Mouse (Mus musculus): ENCODE data around the gene Gtpbp4.
"Not testable (repeated sequence)": the region's sequence is repeated elsewhere in the genome, so short reads cannot be mapped to it uniquely, and the experiment has no call there.

The Gtpbp4 gene

DNA sequence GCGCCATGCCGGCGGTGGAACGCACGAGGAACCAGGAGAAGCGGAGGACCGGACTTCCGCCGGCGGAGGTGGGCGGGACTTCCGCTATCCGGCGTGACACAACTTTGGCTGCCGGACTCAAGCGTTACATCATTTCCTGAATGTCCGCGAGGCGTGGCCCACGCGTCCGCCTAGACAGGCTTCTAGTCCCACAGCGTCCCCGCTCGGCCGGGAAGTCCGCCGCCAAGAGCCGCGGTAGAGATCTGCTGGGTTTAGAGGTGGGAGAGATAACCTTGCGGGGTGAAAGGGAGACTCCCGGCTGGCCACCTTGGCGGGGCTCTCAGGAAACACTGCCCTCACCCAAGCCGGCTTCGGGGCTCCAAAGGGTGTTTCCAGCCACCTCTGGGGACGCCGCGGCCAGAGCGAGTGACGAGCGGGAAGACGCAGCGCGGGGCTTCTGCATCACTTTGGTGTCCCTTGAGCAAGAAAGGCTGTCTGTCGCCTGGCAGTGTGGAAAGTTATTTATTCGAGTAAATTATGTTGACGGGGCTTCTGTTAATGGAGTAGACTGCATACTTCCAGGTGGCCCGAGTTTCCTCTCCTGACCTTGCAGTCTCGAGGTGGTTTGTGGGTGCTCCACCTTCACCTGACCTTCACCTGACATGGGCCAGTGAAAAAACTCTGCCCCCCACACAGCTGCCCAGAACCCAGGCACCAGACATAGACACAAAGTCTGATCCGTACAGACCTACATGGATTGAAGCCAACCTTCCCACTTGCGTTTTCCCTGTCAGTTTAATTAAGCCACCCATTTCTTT is at the start of gene Gtpbp4:
Gtpbp4 (minus strand) TSS at position 94 of the 797 bp plus-strand sequence.
- peak; percentile 91 to 94 for DNase-seq (ENCODE audit: low spot score in 2 of 2)

DNA sequence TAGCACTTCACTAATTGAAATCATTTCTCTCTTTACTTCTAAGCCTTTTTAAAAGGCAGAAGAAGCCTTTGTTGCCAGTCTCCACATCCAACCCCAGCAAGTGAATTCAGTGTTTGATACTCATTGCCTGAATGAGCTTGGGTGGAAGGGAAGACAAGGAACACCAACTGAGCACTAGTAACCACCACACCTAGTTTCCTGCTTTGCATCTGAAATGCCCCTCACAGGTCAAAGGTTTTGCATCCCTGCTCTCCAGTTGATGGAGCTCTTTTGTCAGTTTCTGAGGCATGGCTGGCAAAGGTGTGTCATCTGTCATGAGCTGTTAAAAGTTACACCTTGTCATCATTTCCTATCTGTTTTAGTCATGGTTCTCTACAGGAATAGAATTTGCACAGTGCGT is 48.8 kb upstream of the Gtpbp4 start:
- no peak for DNase-seq (ENCODE audit: low spot score in 2 of 2)

DNA sequence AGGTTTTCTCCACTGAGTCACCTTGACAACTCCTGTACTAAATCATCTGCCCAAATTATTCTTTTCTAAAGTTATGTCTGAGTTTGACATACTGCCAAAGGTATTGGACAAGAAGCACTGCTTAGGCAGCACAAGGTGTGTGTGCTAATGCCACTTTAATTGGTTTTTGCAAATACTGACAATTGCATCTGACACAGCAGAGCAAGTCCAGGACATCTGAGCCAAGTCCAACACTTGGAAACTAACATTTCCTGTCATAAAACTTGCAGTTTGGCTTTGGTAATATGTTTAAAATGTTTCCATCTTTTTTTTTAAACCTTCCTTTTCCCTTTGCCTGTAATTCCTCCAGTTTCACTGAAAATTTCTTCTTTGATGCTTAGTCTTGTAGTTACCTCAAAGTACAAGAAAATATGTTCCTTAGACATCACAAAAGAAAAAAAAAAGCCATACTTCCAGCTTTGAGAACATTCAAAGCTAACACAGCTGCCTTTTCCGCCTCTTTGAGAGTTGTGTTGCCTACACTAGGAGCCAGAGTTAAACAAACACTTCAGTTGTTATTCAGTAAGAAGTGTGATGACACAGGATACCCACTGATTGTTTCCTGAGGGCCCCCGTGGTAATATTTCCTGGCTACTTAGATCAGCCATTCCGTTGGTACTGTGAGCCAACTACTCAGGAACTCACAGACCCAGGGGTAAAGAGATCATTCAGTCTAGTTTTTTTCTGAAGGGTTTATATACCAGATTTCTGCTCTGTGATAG is 47.6 kb upstream of the Gtpbp4 start:
- DNase-seq (ENCODE audit: low spot score in 2 of 2): no peak

DNA sequence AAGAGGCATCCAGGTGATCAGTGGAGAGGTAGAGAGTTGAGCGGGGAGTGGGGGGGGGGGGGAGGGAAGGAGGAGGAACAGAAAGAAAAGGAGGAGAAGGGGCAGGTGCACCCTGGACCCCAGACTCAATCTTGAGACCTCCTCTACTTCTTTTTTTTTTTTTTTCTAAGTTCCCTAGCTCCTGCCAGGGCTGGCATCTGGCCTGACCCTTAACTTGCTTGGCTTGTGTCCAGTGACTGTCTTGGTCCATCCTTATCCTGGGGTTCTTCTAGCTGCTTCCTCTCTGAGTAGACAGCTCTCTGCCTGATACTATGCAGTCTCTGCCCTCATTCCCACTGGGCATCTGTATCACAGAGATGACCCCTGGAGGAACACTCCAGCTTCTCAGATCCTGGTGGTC is 44.7 kb upstream of the Gtpbp4 start:
- DNase-seq (ENCODE audit: low spot score in 2 of 2): no peak

DNA sequence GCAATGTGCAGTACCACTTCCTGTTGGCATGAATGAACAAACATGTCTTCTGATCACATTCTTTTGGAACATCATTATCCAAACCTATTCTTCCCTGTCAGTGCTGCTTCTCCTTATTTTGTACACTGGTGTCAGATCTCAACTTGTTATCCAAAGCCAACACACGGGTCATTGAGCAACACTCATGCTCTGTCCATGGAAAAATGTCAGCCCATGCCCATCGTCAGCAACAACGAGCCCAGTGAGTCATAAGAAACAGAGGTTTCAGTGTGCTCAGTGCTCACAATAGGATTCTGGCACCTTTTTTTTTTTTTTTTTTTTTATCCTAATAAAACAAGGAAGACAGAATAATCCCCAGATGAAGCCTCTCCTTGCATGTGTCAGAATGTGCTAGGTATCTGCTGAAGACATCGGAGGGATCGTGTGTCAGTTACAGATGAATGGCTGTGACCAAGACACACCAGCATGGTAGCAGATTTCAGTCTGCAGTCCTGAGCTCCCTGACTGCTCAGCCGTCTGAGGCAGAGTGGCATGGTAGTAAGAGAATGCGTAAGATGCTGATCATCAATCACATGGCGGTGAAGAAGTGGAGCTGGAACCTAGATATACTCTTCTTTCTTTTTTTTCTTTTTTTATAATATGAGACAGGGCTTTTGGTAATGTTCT is 36.2 kb upstream of the Gtpbp4 start:
- DNase-seq (ENCODE audit: low spot score in 2 of 2): no peak

DNA sequence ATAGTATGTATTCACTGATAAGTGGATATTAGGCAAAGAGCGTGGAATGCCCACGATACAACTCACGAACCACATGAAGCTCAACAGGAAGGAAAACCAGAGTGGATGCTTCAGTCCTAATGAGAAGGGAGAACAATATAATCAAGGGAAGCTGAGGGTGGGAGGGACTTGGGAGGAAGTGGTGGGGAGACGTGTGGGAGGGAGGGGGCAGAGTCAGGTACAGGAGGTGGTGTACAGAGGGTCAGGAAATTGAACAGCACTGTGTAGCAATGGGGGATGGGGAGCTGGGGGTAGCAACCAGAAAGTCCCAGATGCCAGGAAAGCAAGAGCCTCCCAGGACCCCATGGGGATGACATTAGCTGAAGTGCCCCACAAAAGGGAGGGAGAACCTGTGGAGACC is 34.5 kb upstream of the Gtpbp4 start:
- DNase-seq (ENCODE audit: low spot score in 2 of 2): no peak

DNA sequence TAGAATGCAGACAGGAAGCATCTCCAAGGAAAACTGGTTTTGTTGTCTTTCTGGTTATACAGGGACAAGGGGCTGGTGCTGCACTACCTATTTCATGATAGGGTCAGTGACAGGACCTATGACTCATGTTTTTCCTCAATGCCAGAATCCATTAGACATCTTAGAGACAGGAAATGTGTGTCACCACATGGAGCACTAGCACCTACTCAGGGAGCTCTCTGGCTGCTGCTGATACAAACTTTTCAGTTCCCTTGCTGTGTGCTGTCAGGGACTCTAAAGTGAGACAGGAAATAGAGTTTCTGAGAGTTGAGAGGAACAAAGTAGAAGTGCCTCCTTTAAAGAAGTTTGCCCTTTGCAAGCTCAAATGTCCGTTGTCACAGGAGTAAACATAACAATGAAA is 31.4 kb upstream of the Gtpbp4 start:
- DNase-seq (ENCODE audit: low spot score in 2 of 2): no peak

DNA sequence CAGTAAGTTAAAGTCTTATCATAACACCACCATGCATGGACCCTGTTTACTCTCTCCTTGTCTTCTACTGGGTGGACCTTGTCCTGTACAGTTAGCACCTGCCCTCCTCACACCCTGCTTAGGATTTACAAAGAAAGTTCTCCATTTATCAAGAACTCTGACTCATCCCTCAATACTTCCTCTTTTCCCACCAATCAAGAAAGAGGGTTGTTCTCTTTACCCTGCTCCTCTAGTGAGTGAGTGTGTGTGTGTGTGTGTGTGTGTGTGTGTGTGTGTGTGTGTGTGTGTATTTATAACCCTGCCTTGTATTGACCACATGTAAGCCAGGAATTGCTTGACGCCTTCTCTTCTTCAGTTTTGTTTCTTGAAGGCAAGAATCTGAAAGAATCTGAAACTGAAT is 26.7 kb upstream of the Gtpbp4 start:
- DNase-seq (ENCODE audit: low spot score in 2 of 2): peak in 1 of 2 experiments; percentile 12

DNA sequence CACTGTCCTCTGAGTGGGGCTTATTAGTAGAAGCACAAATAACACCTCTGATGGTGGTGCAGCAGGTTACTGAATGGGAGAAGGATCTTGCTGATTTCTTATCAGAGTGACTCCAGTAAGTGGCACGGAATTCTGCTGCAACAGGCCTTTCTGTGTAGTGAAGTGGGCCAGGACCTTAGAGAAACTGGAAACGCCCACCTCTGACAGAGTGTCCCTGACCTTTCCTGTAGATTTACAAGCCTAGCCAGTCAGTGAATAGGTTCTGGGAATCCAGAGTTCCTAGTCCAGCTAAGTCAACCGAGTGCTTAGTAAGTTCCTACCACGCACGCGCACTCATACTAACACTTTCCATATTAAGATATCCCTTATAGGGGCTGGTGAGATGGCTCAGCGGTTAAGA is 25.7 kb upstream of the Gtpbp4 start:
- DNase-seq (ENCODE audit: low spot score in 2 of 2): no peak

DNA sequence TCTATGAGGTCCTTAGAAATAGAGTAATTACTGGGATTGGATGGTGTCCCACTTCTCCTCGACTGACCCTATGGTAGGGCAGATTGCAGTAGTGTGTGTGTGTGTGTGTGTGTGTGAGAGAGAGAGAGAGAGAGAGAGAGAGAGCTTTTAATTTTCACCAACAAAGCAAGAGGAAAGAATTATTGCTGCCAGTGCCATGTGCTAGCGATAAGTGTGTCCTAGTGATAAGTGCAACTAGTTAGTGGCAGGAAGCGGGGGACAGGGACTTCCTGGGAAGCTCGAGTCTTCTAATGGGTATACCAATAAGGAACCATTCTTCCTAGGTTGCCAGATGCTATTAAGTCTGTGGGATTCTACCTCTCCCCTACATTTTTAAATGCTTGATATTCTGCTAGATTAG is 23.8 kb upstream of the Gtpbp4 start:
- DNase-seq (ENCODE audit: low spot score in 2 of 2): no peak

DNA sequence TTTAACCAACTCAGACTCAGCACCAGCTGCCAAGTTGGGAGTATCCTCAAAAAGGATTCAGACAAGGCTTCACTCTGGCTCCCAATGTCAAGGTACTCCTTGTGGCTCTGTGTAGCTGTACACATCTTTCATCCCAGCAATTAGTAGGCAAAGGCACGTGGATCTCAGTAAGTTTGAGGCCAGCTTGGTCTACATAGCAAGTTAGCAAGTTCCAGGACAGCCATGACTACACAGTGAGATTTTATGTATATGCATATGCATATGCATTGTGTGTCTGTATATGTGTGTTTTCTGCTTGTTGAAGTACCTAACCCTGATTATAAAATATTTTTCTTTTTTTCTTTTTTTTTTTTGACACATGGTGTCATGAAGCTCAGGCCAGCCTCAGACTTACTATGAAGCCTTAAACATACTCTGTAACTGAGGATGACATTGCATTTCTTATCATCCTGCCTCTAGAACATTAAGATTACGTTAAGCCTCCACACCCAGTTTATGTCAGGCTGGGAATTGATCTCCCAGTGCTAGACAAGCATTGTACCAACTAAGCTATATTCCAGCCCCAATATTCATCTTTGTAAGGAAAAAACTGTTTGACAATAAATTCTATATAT is 23.2 kb upstream of the Gtpbp4 start:
- DNase-seq (ENCODE audit: low spot score in 2 of 2): no peak

DNA sequence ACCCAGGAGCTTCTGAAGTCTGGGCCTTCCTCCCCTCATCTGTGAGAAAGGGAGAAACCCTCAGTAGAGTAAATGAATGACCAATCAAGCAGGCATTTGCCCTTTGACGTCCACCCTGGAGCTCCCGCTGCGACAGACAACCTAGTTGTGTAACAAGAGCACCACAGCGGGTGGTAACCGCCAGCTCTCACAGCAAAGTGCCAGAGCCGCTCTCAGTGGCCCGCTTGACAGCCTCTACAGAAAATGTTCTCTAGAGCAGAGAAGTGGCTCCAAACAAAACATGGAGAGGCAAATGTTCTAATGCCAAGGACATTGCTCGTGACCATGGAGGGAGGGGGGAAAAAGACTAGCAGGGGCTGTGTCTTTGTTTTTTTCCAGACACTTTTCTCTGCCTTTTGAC is 21.3 kb upstream of the Gtpbp4 start:
- DNase-seq (ENCODE audit: low spot score in 2 of 2): no peak

DNA sequence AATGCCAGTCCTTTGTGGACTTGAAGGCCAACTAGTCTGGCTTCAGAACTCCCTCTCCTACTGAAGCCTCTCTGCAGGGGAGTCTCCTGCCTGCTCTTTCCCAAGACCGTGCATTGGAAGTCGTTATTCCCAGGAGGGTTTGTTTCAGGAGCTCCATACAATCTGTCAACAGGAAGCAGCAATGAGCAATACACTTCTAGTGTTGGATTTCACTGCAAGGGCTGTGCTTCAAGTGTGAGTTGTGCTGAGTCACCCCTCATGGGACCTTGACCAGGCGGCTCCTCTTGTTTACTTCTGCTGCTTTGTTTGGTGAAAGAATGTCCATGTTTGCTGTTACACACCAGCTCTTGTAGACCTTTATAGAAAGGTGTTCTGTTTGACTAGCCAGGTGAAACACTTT is 18.5 kb upstream of the Gtpbp4 start:
- DNase-seq (ENCODE audit: low spot score in 2 of 2): no peak

DNA sequence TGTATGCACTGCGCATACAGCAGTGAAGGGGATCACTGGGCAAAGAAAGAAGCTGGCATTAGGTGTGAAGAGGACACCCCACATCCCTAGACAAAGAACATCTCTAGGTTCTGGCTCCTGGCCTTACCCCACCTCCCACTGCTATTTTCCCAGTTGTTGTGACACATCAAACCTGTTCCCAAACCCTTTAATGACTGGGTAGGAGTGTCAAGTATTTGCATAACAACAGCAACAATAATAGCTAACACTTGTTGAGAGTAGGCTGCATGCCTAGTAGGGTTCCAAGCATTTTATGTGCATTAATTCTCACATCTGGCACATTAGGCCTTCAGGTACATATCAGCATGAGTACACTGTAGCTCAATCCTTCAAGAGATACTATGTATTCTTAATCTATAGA is 17.6 kb upstream of the Gtpbp4 start:
- no peak for DNase-seq (ENCODE audit: low spot score in 2 of 2)

DNA sequence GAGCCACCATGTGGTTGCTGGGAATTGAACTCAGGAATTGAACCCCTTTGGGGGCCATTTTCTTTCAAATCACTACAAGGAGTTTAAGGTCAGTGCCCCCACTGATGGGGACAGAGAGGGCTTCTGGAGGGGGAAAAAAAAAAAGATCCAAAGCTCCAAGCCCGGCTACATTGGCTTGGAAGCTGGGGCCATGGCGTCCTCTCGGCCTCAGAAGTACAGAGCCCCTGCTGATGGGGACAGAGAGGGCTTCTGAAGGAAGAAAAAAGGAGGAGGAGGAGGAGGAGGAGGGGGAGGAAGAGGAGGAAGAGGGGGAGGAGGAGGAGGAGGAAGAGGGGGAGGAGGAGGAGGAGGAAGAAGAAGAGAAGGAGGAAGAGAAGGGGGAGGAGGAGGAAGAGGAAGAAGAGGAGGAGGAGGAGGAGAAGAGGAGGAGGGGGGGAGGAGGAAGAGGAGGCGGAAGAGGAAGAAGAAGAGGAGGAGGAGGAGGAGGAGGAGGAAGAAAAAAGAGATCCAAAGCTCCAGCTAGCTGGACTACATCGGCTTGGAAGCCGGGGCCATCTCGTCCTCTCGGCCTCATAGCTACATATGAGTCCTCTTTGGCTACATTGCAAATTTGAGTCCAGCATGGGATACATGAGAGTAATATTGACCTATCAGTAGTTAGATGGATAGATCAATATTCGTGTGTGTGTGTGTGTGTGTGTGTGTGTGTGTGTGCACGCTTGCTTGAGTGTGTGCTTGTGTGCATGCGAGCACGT is 15.9 kb upstream of the Gtpbp4 start:
- peak; percentile 16 to 54 for DNase-seq (ENCODE audit: low spot score in 2 of 2)

DNA sequence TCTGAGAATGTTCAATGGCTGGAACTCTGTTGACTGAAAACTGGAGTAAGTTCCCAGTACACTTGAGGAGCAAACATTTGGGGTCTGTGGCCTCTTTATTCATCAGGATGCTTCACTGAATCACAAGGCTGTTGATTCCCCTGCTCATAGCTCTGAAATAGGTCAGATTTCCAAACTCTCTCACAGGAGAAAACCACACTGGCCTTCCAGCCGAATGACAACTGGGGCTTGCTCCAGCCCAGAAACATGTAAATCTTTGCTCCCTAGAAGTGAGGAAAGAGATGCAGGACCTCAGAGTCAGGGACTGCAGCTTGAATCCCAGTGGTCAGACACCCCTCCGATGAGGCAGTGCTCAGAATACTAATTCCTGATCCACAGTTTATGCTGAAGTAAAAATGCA is 7.4 kb upstream of the Gtpbp4 start:
- no peak for DNase-seq (ENCODE audit: low spot score in 2 of 2)

DNA sequence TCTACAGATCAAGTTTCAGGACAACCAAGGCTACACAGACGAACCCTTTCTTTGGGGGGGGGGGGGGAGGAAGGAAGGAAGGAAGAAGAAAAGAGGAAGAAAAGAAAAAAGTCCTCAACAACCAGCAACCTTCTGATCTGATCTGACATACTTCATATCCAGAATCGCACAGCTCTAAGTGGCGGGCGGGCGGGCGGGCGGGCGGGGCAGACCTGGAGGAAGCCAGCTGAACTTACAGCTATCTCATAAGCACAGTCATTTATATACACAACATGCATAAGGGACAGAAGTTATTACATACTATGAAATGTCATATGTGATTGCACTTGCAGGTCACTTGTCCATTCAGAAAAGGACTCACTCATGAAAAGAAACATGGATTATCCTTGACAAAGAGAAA is 3.6 kb upstream of the Gtpbp4 start:
- DNase-seq (ENCODE audit: low spot score in 2 of 2): no peak

DNA sequence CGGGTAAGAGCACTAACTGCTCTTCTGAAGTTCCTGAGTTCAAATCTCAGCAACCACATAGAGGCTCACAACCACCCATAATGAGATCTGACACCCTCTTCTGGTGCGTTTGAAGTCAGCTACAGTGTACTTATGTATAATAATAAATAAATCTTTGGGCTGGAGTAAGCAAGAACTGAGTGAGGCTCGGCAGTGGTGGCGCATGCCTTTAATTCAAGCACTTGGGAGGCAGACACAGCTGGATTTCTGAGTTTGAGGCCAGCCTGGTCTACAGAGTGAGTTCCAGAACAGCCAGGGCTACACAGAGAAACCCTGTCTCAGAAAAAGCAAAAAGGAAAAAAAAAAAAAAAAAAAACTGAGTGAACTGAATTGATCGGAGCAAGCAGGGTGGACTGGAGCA is 1.3 kb upstream of the Gtpbp4 start:
- not testable (repeated sequence) for DNase-seq (ENCODE audit: low spot score in 2 of 2)

DNA sequence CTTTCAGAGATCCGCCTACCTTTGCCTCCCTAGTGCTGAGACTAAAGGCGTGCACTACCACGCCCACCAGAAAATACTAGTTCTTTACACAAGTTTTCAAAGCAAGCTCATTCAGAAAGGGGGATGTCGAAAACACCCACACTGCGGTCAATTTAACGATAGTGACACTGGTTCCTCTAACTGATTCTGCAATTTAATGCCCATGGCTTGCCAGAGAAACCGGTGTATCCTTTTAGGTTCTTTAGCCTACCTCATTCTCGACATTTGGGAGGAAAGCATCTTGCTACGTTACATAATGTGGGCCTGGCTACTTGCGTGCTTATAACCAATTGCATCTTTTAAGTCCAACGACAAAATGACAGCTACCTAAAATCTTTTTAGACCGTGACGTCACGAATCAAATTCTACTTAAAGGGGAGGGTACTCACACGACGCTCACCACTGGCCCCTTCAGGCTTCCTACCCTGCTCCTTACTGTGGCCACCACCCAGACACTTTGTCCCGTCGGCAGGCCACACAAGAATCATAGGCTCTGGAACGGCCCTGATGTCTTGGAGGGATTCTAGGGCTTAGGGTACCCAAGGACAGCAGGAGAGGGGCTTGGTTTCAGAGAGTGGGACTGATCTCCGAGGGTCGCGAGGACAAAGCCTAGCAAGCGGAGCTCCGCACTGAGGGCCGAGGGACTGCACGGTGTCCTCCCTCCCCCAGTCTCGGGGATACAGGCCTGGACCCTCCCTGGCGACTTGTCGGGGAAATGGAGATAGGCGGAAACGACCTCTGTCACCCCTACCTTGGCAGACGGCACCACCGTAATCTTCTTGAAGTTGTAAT is 509 bp downstream of the Gtpbp4 start:
- peak; percentile 12 to 13 for DNase-seq (ENCODE audit: low spot score in 2 of 2)

DNA sequence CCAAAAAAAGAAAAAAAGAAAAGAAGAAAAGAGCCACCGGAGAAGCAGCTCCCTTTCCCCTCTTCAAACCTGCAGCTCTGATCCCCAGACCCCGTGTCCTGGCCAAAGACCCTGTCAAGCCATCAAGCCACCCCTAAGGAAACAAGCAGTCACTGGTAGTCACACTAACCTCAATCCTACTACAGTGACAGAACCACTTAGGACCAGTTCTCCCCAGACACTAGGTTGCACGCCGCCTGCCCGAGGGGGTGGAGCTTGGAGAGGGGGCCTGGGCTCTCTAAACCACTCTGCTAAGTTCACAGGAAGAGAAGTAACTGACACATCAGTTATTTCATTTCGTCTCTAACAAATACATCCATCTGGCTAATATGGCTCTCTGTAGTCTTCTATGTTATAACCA is 3.7 kb downstream of the Gtpbp4 start:
- DNase-seq (ENCODE audit: low spot score in 2 of 2): no peak

DNA sequence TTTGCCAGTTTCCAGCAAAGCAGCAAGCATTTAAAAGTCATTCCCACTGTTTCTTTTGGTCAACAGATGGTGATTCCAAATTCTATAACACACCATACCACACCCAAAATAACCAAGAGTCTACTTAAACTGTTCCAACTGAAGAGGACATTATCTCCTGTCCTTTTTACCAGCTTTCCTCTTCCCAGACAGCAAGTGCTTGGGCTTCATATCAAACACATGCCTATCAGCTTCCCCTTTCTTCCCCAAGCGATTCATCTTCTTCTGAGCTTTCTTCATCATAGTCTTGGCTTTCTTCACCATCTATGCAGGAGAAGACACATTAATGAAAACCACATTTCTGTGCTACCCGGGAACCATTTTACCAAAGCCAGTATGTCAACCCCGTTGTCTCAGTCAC is 22.9 kb downstream of the Gtpbp4 start:
- DNase-seq (ENCODE audit: low spot score in 2 of 2): no peak

Data from natural killer cell, adult 2 months (primary cell).